Mouse (Mus musculus) megakaryocyte, adult 5-6 weeks (primary cell): ENCODE results near the gene Ranbp9. TPM values are rescaled to one million over a fixed set of nuclear protein-coding genes. Genes with fewer than 3 reads are reported as not detected.
"Not testable (repeated sequence)": the region's sequence is repeated elsewhere in the genome, so short reads cannot be mapped to it uniquely, and the experiment has no call there.

ENCODE experiments used
- ATAC-seq: 2 replicates; pipeline ENCODE4 v1.8.0; 2016; ENCODE audit warnings: mild to moderate bottlenecking, inconsistent platforms; ENCODE audit not compliant: poor library complexity, severe bottlenecking
- total RNA-seq, 2 experiments: library from RNA; stranded (forward) in 1 of 2; stranded (reverse) in 1 of 2; fragments of 153-499, 151-499 nt in 1 of 2; fragments of 221-1000, 200-1000 nt in 1 of 2; gene quantifications; 2 replicates each; pipeline versions ENCODE4 v1.2.3 to v1.2.4; 2015 to 2017

Ranbp9 gene
- total RNA-seq, 2 experiments from 2014 or later, result 119 to 133 TPM

DNA sequence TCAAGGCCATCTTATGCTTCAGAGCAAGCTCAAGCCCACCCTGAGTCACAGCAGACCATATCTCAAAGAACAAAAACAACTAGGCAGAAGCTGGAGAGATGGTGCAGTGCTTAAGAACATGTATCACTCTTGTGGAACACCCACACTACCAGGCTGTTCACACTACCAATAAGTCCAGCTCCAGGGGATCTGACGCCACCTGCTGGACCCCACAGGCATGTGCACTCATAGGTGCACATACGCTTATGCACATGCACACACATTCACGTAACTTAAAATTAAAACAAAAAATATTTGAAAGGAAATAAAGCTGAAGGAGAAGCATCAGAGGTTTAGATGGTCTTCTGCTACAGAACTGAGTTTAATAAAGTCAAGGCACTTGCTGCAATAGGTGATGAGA is 16.7 kb upstream of the Ranbp9 start:
- ATAC-seq, result no peak

DNA sequence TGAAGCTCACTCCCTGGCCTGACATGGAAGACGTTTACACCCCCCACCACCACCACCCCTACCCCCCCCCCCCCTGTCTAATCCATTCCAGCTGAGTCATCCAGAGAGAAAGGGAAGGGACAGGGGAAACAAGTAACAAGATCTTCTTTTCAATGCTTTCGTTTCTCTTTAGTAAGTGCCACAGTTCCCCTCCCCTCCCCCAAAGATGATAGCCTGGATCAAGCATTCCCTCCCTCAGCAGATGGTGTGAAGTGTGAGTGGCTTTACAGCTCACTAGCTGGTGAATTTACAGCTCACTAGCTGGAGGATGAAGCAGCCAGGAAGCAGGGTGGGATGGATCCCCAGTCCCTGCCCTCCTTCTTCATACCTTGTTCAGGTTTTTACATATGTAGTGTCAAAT is 15.6 kb upstream of the Ranbp9 start:
- ATAC-seq, result peak; percentile 43; the same call in 1 of the 2 replicates

DNA sequence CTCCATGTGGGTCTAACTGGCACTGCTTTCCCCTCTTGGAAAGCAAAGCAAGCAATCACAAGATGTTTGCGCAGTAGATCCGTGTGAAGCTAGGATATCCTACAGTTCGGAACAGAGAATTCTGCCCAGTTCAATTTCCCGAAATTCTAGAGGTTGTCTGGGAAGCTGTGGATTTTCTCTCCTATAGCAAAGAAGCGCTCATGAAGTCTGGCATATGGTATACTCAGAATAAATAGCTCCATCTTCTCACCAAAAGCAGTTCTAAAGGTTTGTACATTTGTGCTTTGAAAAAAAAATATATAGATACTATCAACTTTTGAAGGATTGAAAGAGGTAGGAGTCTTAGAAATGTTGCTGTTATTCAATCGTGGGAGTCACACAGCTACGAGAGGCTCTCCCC is 14.6 kb upstream of the Ranbp9 start:
- ATAC-seq, result no peak

DNA sequence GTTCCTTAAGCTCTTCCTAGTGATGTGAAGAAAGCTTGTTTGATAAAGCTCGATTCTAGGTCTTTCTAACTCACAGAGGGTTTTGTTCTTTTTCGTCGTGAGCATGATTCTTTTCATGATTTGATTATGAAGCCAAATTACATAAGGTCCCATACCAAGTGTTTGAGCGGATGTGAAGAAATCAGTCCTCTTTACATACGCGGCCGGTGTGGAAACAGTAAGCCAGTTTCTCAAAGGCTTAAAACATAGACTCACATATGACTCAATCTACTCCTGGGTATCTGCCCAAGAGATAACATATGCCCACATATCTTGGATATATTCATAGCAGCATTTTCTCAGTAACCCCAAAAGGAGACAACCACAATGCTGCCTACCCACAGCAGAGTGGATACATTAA is 12.6 kb upstream of the Ranbp9 start:
- peak; percentile 75 for ATAC-seq

DNA sequence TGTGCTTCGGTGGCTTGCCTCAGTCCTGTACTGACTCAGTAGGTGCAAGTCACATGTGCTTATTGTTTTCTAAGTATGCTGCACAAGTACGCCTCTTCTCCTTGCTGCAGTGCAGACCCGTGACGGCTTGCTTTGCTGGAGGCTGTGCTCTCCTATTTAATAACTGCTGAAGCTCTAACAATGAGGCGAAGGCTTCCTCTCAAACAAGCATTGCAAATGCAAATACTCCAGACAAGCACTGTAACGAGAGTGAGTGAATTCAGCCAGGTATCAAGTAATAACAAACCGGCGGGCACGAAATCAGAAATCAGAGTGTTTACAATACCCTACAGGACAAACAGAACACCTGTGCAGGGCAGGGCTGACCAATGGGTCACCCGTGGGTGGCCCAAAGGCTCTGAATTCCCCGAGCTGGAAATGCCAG is 12.0 kb upstream of the Ranbp9 start:
- ATAC-seq, result no peak

DNA sequence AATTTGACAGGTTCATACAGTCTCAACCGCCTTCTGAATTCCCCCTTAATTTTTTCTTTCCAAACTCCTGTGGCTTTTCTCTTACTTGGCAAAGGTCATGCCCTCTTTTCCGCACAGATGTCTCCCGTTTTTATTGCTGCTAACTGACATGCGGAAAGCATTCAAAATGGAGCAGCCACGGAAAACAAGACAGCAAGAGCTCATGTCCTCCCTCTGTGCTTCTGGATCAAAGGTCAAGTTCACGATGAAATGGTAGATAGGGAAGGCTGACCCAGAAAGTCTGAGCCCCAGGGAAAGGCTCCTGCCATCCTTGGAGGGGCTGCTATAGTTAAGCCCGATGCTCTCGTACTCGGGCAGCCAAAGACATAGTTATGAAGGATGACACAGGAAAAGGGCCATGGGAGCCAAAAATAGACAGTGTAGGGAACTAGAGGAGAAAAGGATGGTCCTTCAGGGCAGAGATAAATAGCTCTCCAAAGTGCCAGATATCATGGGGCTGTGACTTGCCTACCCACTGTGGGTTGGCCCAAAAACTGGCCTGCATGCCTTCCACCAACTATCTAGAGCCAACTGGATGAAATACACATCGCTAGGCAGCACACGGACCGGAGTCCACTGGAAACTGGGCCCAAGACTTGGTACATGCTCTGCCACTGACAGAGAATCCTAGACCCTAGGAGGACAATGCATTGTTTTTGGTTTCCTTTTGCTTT is 5.6 kb upstream of the Ranbp9 start:
- ATAC-seq, result no peak

DNA sequence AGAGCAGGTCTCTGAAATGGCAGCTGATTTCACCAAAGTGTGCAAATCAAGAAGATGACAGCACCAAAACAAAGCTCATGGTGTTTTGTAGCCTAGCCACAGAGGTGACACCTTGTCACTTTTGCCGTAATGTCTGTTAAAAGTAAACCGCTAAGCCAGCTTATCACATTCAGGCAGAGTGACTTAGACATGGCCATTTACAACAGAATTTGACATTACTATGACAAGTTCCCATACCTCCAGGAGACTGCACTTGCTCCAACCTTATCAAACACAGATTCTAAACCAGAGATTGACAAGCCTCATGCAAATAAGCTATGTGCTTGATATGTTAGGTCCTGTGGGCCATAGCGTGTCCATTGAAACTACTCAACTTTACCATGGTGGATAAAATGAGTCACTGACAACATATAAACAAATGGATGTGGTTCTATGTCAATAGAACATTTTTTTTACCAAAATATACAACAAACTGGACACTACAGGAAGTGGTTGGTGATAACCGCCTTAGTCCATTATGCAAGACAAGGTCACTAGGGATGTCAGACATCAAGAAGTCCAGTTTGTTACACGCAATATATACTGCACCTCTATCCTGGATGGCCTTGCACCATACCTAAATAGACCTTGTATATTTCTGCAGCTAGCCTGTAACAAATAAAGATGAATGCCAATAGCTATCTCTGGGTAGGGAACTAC is 4.3 kb upstream of the Ranbp9 start:
- ATAC-seq, result peak; percentile 45

DNA sequence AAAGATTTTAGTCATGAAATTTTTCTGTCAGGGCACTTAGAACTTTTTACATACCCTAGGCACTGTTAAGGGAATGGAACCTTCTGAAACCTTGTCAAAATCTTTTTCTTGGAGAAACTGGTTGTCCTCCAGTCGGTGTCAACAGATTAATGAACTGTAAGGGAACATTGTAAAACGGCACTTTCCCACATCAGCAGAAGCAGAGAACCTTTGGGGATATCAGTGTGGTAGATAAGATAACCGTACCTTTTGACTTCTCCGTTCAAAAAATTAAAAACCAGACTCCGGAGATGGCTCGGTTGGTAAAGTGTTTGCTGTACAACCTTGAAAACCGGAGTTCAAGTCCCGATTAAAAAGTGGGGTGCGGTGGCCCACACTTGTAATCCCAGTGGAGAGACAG is 1.7 kb upstream of the Ranbp9 start:
- no peak for ATAC-seq

DNA sequence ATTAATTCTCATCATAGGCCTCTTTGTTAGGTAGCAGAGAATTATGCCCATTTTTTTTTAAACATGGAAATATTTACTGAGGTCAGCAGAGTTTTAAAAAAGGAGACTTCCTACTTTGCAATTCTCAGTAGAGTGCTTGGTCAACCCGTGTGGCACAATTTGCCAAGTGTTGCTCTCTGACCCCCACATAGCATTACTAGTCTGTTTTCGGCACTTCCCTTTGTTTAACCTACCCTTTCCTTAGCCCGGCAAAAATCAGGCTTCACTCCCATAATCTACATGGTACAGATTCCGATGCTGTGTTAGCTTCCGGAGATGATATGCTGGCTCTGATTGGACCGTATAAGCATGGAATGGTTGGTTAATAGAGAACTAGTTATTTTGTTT is 770 bp upstream of the Ranbp9 start:
- ATAC-seq, result peak; percentile 56

DNA sequence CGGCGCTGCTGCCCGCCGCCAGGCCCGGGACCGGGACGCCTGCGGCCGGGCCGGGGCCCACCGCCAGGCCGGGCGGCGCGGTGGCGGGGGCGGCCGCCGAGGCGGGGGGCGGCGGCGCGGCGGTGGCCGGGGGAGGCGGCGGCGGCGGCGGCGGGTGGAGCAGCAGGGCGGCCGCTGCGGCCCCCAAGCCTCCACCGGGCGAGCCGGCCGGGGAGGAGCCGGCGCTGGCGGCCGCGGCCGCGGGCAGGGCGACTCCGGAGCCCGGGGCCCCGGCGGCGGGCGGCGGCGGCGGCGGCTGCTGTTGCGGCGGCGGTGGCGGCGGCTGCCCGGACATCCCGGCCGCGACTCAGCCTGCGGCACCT is 506 bp downstream of the Ranbp9 start:
- no peak for ATAC-seq

DNA sequence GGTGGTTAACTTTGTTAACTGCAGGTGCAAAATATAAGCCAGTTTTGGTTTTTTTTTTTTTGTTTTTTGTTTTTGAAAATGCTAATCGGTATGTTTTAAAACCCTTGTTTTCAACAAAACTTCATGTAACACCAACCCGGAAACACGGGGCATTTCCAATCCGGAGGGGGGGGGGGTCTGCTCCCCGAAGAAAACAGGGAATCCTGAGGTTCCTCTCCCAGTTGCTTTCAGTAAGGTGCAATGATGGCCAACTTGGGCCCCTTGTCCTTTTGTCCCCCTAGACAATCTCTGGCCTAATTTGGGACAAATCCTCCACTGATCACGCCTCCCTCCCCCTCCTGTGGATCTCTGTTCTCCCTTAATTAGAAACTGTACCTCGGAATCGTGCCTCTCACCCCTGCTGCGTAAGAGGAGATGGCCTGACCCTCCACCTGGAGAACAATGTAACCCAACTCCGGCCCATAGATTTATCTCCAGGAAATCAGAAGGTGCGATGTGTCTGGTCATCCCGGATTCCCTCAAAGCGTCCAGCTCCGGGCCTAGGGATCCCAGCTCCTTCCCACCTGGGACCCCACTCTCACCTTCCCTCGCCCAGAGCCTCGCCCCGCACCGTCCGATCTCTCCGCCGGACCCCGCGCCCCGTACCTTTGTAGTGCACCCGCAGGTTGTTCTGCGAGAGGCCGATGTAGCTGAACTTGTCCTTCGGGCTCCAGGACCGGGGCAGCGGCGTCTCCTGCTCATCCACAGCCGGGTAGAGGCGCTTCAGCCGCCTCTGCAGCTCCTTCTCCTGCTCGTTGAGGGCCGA is 1.1 kb downstream of the Ranbp9 start:
- ATAC-seq, result no peak

DNA sequence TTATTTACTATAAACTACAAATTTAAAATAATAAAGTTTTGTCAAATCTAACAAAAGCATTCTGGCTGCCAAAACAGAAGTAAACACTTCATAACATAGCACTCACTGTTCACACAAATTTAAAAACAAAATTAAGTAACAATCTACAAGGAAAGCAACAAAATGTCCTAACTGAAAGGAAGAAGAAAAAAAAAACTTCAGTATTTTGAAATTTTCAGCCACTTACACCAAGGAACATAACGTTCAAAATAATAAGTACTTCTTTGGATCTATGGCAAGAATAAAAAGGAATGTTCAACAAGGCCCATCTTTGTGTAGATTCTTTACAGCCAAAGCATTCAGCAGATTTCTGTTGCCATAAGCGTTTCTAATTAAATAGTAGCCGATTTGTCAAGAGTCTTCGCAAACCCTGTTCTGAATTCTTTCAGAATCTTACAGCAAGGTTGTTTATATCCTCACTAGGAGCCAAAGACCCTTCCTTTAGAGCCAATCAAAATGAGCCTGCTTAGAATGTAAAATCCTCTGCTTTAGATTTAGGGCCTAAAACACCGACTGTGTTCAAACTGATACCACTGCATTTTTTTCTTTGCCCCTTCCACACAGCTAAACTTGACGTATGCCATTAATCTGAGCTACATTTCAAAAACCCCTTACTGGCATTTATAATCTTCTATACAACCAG is 1.9 kb downstream of the Ranbp9 start:
- ATAC-seq, result no peak

DNA sequence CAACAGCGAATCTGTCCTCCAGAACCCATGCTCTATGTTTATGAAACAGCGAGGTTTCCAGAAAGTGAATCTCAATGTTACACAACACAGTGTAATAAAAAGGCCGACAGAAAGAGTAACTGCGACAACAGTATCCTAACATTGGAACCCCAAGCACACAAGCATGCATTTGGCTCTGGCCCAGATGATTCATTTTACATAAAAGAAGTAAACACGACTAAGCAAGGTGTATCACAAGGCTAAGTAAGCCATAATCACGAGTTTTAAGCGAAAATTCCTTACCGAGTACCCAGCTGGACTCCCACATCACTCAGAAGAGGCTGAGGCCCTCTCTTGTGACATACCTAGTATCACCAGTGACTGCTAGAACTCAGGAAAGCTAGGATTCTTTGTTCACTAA is 2.5 kb downstream of the Ranbp9 start:
- no peak for ATAC-seq

DNA sequence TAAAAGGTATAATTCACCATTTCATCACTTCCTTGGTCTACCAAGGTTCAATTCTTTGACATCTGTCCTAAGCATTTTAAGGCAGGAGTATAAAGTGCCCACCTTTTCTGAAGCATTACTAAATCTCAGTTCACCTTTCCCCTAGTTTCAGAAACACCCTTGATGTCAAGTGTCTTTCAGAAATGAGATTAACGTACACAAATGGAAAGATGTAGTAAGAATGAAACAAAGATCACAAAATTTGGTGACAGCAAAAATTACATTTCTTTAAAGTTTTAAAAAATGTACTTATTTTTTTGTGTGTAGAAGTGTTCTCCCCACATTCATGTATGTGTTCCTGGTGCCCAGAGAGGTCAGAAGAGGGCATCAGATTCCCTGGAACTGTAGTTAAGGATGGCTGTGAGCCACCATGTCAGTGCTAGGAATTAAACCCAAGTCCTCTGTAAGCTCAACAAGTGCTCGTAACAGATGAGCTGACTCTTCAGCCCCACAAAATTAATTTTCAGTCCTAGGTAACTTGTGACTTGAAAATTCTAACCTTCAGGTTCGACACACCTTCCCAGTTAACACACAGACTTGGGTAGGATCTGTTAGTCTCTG is 3.9 kb downstream of the Ranbp9 start:
- ATAC-seq, result no peak

DNA sequence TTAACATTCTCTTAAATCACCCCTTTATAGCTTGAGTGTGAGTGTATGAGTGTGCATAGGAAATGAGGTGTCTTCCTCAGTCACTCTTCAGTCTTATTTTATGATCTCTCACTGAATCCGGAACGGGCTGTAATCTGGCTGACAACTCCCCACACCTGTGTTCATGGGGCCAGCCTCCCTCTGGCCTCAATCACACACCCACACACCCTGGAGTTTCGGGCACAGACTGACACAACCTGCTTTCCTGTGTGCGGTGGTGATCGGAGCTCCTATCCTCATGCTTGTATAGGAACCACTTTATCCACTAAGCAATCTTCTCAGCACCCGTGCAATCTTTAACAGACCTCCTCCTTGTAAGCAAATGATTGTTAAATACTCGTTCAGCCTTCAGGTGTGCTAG is 4.9 kb downstream of the Ranbp9 start:
- no peak for ATAC-seq

DNA sequence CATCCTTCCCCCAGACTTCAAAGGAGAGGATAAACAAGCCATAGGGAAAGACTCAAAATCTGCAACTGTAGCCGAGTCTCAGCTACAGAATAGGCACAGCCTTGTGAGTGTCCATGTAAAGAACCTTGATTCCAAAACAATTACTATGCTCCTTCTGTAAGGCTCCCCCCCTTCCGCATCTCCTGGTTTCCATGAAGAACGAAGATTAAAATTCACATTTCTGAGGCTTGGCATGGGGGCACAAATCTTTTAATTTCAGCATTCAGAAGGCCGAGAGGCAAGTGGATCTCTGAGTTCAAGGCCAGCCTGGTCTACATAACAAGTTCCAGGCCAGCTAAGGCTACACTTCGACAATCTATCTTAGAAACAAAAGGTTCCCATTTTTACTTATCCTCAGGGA is 6.4 kb downstream of the Ranbp9 start:
- no peak for ATAC-seq

DNA sequence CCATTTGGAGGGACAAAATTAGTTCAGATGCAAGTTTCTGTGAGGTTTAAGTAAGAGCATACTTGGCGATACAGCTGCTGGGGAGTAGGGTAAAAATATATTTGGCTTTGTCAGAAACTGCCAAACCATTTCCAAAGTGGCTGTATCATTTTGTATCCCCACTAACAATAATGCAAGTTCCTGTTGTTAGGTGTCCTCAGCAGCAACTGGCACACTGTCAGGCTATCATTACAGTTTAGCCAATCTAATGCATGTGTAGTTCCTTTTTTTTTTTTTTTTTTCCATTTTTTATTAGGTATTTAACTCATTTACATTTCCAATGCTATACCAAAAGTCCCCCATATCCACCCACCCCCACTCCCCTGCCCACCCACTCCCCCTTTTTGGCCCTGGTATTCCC is 9.2 kb downstream of the Ranbp9 start:
- ATAC-seq, result not testable (repeated sequence)

DNA sequence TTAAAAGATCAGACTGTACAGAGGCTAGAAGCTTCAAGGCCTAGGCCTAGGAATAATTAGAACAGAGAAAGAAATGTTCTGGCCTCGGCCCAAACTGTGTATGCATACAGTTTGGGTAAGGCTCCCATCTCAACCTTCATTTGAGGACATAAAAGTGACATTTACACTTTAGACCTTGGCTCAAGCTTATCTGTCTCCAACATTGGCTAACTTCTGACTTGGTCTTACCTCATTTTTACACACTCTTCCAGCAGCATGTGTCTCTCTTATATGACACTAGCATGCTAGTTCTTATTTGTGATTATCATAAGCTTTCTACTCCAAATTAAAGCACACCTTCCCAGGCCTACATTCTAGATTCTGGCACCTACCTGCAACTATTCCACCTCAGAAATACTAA is 11.5 kb downstream of the Ranbp9 start:
- ATAC-seq, result no peak

DNA sequence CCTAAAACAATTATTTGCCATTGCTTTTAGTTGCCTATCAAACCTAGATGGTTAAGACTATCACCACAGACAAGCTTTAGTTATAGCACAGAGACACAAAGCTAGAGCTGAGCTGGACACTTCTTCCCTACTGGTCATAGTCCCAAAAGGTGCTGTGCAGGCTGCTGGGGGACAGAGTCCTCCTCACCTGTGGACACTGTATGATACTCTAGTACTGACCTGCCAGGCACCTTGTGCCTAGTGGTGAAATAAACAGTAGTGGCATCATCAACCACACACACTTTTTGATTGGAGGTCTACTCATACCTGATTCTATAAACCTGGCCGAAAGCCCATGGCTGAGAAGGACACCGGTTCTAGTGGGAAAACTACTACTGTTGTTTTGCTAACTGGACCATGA is 16.5 kb downstream of the Ranbp9 start:
- ATAC-seq, result no peak

DNA sequence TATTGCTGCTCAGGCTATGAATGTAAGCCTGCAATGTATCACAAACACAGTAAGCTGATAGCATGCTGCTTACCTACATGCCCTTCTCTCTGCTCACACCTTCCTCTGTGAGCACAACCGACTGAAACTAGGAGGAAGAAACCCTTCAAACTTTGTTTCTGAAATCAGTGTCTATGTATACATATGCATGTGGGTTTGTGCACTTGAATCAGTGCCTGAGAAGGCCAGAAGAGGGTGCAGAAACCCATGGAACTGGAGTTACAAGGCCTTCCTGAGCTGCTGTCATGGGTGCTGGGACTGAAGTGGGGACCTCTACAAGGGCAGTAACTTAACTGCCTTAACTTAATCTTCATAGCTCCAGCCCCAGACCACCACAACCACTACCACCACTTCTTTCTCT is 23.9 kb downstream of the Ranbp9 start:
- ATAC-seq, result no peak

DNA sequence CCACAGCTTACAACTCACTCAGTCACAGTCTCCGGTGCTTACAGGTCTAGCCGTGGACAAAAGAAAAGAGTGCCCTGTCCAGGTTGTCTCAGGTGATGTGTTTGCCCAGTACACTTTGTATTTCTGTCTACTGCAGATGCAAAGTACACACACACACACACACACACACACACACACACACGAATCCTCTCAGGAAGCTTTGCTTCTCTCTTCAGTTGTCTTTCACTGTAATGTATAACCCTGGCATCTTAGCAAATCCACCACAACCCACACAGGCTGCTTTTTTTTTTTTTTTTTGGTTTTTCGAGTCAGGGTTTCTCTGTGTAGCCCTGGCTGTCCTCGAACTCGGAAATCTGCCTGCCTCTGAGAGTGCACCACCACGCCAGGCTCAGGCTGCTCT is 26.7 kb downstream of the Ranbp9 start:
- no peak for ATAC-seq
